Mouse (Mus musculus) ES-E14 (cell line): ENCODE results near the gene Pla2g2c. TPM values are rescaled to one million over a fixed set of nuclear protein-coding genes. Genes with fewer than 3 reads are reported as not detected.

Source experiments
- DNase-seq: peaks from one replicate; pipeline ENCODE4 v3.0.0-alpha.2; 2013; ENCODE audit warnings: low read depth, low spot score
- H3K27ac ChIP-seq: 2 replicates; pipeline ENCODE4 v1.5.1; 2012; ENCODE audit warnings: low read depth, mild to moderate bottlenecking, low read length, moderate library complexity, mixed read lengths; ENCODE audit not compliant: poor library complexity, insufficient read depth, severe bottlenecking
- H3K36me3 ChIP-seq: 2 replicates; pipeline ENCODE4 v1.6.1; 2012; ENCODE audit warnings: mild to moderate bottlenecking, low read length, moderate library complexity, mixed read lengths; ENCODE audit not compliant: control insufficient read depth, poor library complexity, insufficient read depth, severe bottlenecking
- H3K4me1 ChIP-seq, 2 experiments: fragments of 150-350 bp in 1 of 2; sonication (generic) in 1 of 2; 2 replicates each; pipeline ENCODE4 v1.6.1; 2012; ENCODE audit warnings: low read length in 2 of 2, mild to moderate bottlenecking in 1 of 2, mixed read lengths in 1 of 2; ENCODE audit not compliant: control insufficient read depth in 2 of 2, insufficient read depth in 2 of 2, poor library complexity in 1 of 2
- H3K4me3 ChIP-seq, 2 experiments: fragments of 150-350 bp in 1 of 2; sonication (generic) in 1 of 2; 2 replicates each; pipeline ENCODE4 v1.5.1; 2012; ENCODE audit warnings: low read length in 2 of 2, low read depth in 1 of 2, mild to moderate bottlenecking in 1 of 2, mixed read lengths in 1 of 2; ENCODE audit not compliant: insufficient read depth in 1 of 2, poor library complexity in 1 of 2, severe bottlenecking in 1 of 2
- H3K9ac ChIP-seq: 2 replicates; pipeline ENCODE4 v1.6.1; 2012; ENCODE audit warnings: low read depth, mild to moderate bottlenecking, low read length, mixed read lengths; ENCODE audit not compliant: poor library complexity, insufficient read depth, severe bottlenecking
- H3K9me3 ChIP-seq: fragments of 150-350 bp; sonication (generic); 2 replicates; pipeline ENCODE4 v1.6.1; 2012; ENCODE audit warnings: low read depth, mild to moderate bottlenecking, low read length; ENCODE audit not compliant: control insufficient read depth, insufficient read depth
- CHD2 ChIP-seq: IDR thresholded peaks from 2 replicates; pipeline ENCODE4 v1.6.1; 2014; ENCODE audit warnings: mild to moderate bottlenecking, low read depth, low read length, inconsistent platforms
- HCFC1 ChIP-seq: IDR thresholded peaks from 2 replicates; pipeline ENCODE4 v1.6.1; 2012; ENCODE audit warnings: low read length, inconsistent platforms, borderline replicate concordance; ENCODE audit not compliant: insufficient read depth
- MAFK ChIP-seq: IDR thresholded peaks from 2 replicates; pipeline ENCODE4 v1.6.1; 2014; ENCODE audit warnings: mild to moderate bottlenecking, low read depth, low read length, inconsistent platforms; ENCODE audit not compliant: insufficient read depth
- ZC3H11A ChIP-seq: IDR thresholded peaks from 2 replicates; pipeline ENCODE4 v1.6.1; 2012; ENCODE audit warnings: low read depth, mild to moderate bottlenecking, inconsistent platforms, low read length, borderline replicate concordance
- ZNF384 ChIP-seq: IDR thresholded peaks from 2 replicates; pipeline ENCODE4 v1.6.1; 2012; ENCODE audit warnings: low read depth, low read length, inconsistent platforms
- in situ Hi-C, 2 experiments: fragments of 600-800 bp; cut with MboI; formaldehyde crosslinking; loops; one replicate each; pipeline ENCODE4 v1.15.1; 2025; ENCODE audit warnings: low sequenced_read_pairs in 2 of 2, inconsistent platforms in 1 of 2; ENCODE audit not compliant: unreplicated experiment in 2 of 2
- total RNA-seq: library from RNA; depleted of rRNA; stranded (reverse); fragments of 300-350 nt; gene quantifications from 2 replicates; pipeline ENCODE4 v1.2.3, GENCODE M21; 2012

The Pla2g2c gene
- total RNA-seq, 1 experiment = 0.54 TPM

GRCm38 (mm10) chr4:138723493-138724281, 905 bp upstream of the Pla2g2c start:
- in situ Hi-C loops = no loop called here
- TF ChIP-seq MAFK = no peak
- TF ChIP-seq ZNF384 = no peak
- TF ChIP-seq CHD2 = no peak
- TF ChIP-seq HCFC1 = no peak
- no peak for TF ChIP-seq ZC3H11A
- no peak for DNase-seq
- peaks cover 1 to 10% of the 10 kb centered on the region in 2 experiments; a peak in 2 of 4 replicates for H3K4me1 ChIP-seq
- H3K36me3 ChIP-seq = no peaks in the 10 kb centered on the region
- H3K27ac ChIP-seq = no peak overlapping the region
- H3K4me3 ChIP-seq = no peak overlapping the region
- H3K9me3 ChIP-seq = no peaks in the 10 kb centered on the region
- H3K9ac ChIP-seq = no peak overlapping the region

DNA sequence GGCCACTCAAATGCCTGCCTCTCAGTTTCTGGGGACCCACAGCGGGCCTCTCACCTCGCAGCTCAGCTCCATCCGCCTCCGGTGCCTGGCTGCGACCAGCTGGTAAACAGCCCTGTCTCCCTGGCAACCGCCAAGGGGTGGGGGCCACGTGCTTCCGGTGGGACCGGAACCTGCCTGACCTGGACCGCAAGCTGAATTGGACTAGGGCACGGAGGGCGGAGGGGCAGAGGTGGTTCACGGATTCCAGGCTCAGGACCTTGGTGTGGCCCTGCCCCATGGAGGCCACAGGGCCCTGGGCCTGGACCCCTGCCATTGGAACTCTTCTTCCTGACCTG, 502 bp downstream of the Pla2g2c start:
- Histone ChIP-seq H3K36me3 (no peaks in the 10 kb centered on the region), H3K27ac (no peak overlapping the region), H3K4me3 (peak overlapping the region; percentile 35 to 56), H3K4me1 (peaks cover 1 to 12% of the 10 kb centered on the region in 2 experiments; a peak in 2 of 4 replicates), H3K9me3 (no peaks in the 10 kb centered on the region), H3K9ac (peak overlapping the region; percentile 60; the same call in 1 of the 2 replicates)
- in situ Hi-C loops = no loop called here
- TF ChIP-seq ZC3H11A = no peak
- no peak for TF ChIP-seq HCFC1
- TF ChIP-seq CHD2 = no peak
- TF ChIP-seq MAFK = no peak
- TF ChIP-seq ZNF384 = no peak
- no peak for DNase-seq

- H3K36me3 ChIP-seq = no peaks in the 10 kb centered on the region
- H3K9ac ChIP-seq = no peak overlapping the region
- peaks cover 1 to 12% of the 10 kb centered on the region in 2 experiments; a peak in 2 of 4 replicates for H3K4me1 ChIP-seq
- no peak overlapping the region for H3K27ac ChIP-seq
- no peak for DNase-seq
- peak overlapping the region in 1 of 2 experiments; percentile 35; a peak in 1 of 4 replicates for H3K4me3 ChIP-seq
- H3K9me3 ChIP-seq = no peaks in the 10 kb centered on the region
- TF ChIP-seq CHD2 (no peak), ZNF384 (no peak), HCFC1 (no peak), ZC3H11A (no peak), MAFK (no peak)
- in situ Hi-C loops = no loop called here
Observed at GRCm38 (mm10) chr4:138725751-138726150, 1.2 kb downstream of the Pla2g2c start.

- H3K9me3 ChIP-seq = no peaks in the 10 kb centered on the region
- no peaks in the 10 kb centered on the region for H3K36me3 ChIP-seq
- TF ChIP-seq ZNF384 (no peak), ZC3H11A (no peak), HCFC1 (no peak), CHD2 (no peak), MAFK (no peak)
- H3K9ac ChIP-seq = no peak overlapping the region
- H3K27ac ChIP-seq = no peak overlapping the region
- H3K4me3 ChIP-seq = no peak overlapping the region
- in situ Hi-C loops = no loop called here
- DNase-seq = no peak
- H3K4me1 ChIP-seq = peaks cover 1 to 9% of the 10 kb centered on the region in 2 experiments; a peak in 2 of 4 replicates
Observed at GRCm38 (mm10) chr4:138729018-138729703, 4.6 kb downstream of the Pla2g2c start.
